Comparison of ENCODE assay signal across 13 mouse cellular contexts in genomic region chr1:113358242-113358641, GRCm38 (mm10).
A peak's percentile ranks its signal among the peaks of the same experiment; 100 is the strongest.
DNase-seq lines count a peak whose midpoint lies in the region; ATAC-seq lines count a peak whose summit lies in the region.
"Had no signal": no experiment of that assay in that cellular context is flagged by ENCODE, and none has a peak within 500 bp of the region (broad histone marks: within the 10 kb centered on the region; RNA-seq: fewer than 3 reads in every experiment).

No protein-coding gene starts in this region.

- H3K9ac ChIP-seq in forebrain, embryonic 14.5 days (ENCODE audit: low read length), result no peak overlapping the region
- H3K9ac ChIP-seq in midbrain, embryonic 15.5 days, result no peak overlapping the region
- H3K9ac ChIP-seq: heart, embryonic 13.5 days had no signal

- peak; percentile 70 for ATAC-seq in forebrain, embryonic 14.5 days
- ATAC-seq in midbrain, embryonic 15.5 days (replicated peaks), result peak; percentile 85
- ATAC-seq in erythroid progenitor cell, adult 5-6 weeks (replicated peaks; ENCODE audit: low FRiP score, poor library complexity, severe bottlenecking), result no peak

- no peaks in the 10 kb centered on the region for H3K9me3 ChIP-seq in forebrain, embryonic 14.5 days (replicated peaks; ENCODE audit: control insufficient read depth, low read length)
- H3K9me3 ChIP-seq in midbrain, embryonic 15.5 days, result no peaks in the 10 kb centered on the region
- H3K9me3 ChIP-seq: heart, embryonic 13.5 days; megakaryocyte, embryonic 14.5 days had no signal

- 13% methylated on average over 4 of the region's 4 CpGs for WGBS in forebrain, embryonic 14.5 days
- WGBS in midbrain, embryonic 15.5 days, result 17% methylated on average over 4 of the region's 4 CpGs

- peak; percentile 79 for DNase-seq in Muller cell, postnatal 12 days (ENCODE audit: inconsistent ontology term)
- DNase-seq in brain, embryonic 18.5 days (ENCODE audit: low read depth, low spot score), result peak; percentile 22
- DNase-seq in forebrain, embryonic 14.5 days (ENCODE audit: low spot score), result peak; percentile 59
- DNase-seq in adrenal gland, postnatal 36 days, result no peak
- no peak for DNase-seq in heart, adult 11 months
- DNase-seq: kidney, postnatal 4 days; lung, adult 18-20 months; thymus, postnatal 14 days had no signal

- H3K4me3 ChIP-seq in forebrain, embryonic 14.5 days (ENCODE audit: low read depth, low read length), result no peak overlapping the region
- no peak overlapping the region for H3K4me3 ChIP-seq in midbrain, embryonic 15.5 days
- H3K4me3 ChIP-seq: heart, embryonic 13.5 days; megakaryocyte, embryonic 14.5 days had no signal

- no peaks in the 10 kb centered on the region for H3K36me3 ChIP-seq in forebrain, embryonic 14.5 days (ENCODE audit: control insufficient read depth, insufficient read depth, low read length)
- H3K36me3 ChIP-seq in midbrain, embryonic 15.5 days (replicated peaks), result no peaks in the 10 kb centered on the region
- H3K36me3 ChIP-seq: heart, embryonic 13.5 days had no signal

- no peak overlapping the region for H3K27ac ChIP-seq in forebrain, embryonic 14.5 days (ENCODE audit: low read depth, low read length)
- no peak overlapping the region for H3K27ac ChIP-seq in midbrain, embryonic 15.5 days
- H3K27ac ChIP-seq: heart, embryonic 13.5 days had no signal

- H3K4me1 ChIP-seq in forebrain, embryonic 14.5 days (ENCODE audit: control insufficient read depth, insufficient read depth, low read length), result no peaks in the 10 kb centered on the region
- no peaks in the 10 kb centered on the region for H3K4me1 ChIP-seq in midbrain, embryonic 15.5 days
- H3K4me1 ChIP-seq: heart, embryonic 13.5 days; megakaryocyte, embryonic 14.5 days had no signal

- no peaks in the 10 kb centered on the region for H3K27me3 ChIP-seq in forebrain, embryonic 14.5 days (replicated peaks; ENCODE audit: control insufficient read depth, insufficient read depth, low read length)
- H3K27me3 ChIP-seq in midbrain, embryonic 15.5 days (replicated peaks), result no peaks in the 10 kb centered on the region
- H3K27me3 ChIP-seq: CH12.LX; heart, embryonic 13.5 days; megakaryocyte, embryonic 14.5 days had no signal

- H3K4me2 ChIP-seq in forebrain, embryonic 14.5 days (ENCODE audit: low read length), result no peak overlapping the region
- no peak overlapping the region for H3K4me2 ChIP-seq in midbrain, embryonic 15.5 days
- H3K4me2 ChIP-seq: heart, embryonic 13.5 days had no signal

Comparison
In these comparisons a context has a peak if more than half of its experiments do, and no peak if none do; other contexts are left out.
1. DNase-seq: peak in Muller cell, postnatal 12 days (single experiment), brain, embryonic 18.5 days (single experiment) and forebrain, embryonic 14.5 days (single experiment); none in adrenal gland, postnatal 36 days (0 of 2) and heart, adult 11 months (single experiment).